Mouse (Mus musculus) megakaryocyte, adult 5-6 weeks (primary cell): ENCODE results near the gene Lrriq1. TPM values are rescaled to one million over a fixed set of nuclear protein-coding genes. Genes with fewer than 3 reads are reported as not detected.

ENCODE experiments used
- ATAC-seq: 2 replicates; pipeline ENCODE4 v1.8.0; 2016; ENCODE audit warnings: mild to moderate bottlenecking, inconsistent platforms; ENCODE audit not compliant: poor library complexity, severe bottlenecking
- total RNA-seq, 2 experiments: library from RNA; stranded (forward) in 1 of 2; stranded (reverse) in 1 of 2; fragments of 153-499, 151-499 nt in 1 of 2; fragments of 221-1000, 200-1000 nt in 1 of 2; gene quantifications; 2 replicates each; pipeline versions ENCODE4 v1.2.3 to v1.2.4; 2015 to 2017

The Lrriq1 gene
- total RNA-seq, 2 experiments from 2014 or later, result not detected

GRCm38 (mm10) chr10:103029730-103030490 is 206.2 kb downstream of the Lrriq1 start, which contains the start of gene Alx1:
Alx1 (minus strand) TSS chr10:103030215.
- no peak for ATAC-seq

- ATAC-seq, result no peak
Measured at GRCm38 (mm10) chr10:103029132-103029729, 206.9 kb downstream of the Lrriq1 start.

GRCm38 (mm10) chr10:103028253-103029131 is 207.6 kb downstream of the Lrriq1 start:
- ATAC-seq, result peak; percentile 87

- ATAC-seq, result peak; percentile 4; the same call in 1 of the 2 replicates
Measured at GRCm38 (mm10) chr10:103027931-103028252, 208.2 kb downstream of the Lrriq1 start.

GRCm38 (mm10) chr10:103027226-103027930 is 208.7 kb downstream of the Lrriq1 start:
- no peak for ATAC-seq

GRCm38 (mm10) chr10:103026636-103027225 is 209.4 kb downstream of the Lrriq1 start:
- ATAC-seq, result no peak

GRCm38 (mm10) chr10:103002556-103002955 is 233.6 kb downstream of the Lrriq1 start:
- no peak for ATAC-seq

- no peak for ATAC-seq
Measured at GRCm38 (mm10) chr10:103000902-103001301, 235.2 kb downstream of the Lrriq1 start.

GRCm38 (mm10) chr10:102999584-102999983 is 236.5 kb downstream of the Lrriq1 start:
- no peak for ATAC-seq

Other genes with a start within 250 kb of the Lrriq1 start
- not detected in 2 replicates for gene Alx1, start 206.1 kb downstream of the Lrriq1 start, total RNA-seq (2015)
- gene Alx1, start 206.1 kb downstream of the Lrriq1 start, total RNA-seq (2017), result not detected in 2 replicates
- gene Slc6a15, start 131.5 kb upstream of the Lrriq1 start, total RNA-seq (2015), result not detected in 2 replicates
- 0.04 TPM in 1 of 2 replicates, not detected in the other for gene Slc6a15, start 131.5 kb upstream of the Lrriq1 start, total RNA-seq (2017)